Mouse (Mus musculus): ENCODE measurements around the gene Lmnb2.
A peak's percentile ranks its signal among the peaks of the same experiment; 100 is the strongest.

Lmnb2 gene

GRCm38 (mm10) chr10:80946684-80947437, 28.8 kb upstream of the Lmnb2 start:
- DNase-seq (ENCODE audit: low read depth, low spot score): no peak

GRCm38 (mm10) chr10:80944231-80944630, 26.2 kb upstream of the Lmnb2 start:
- DNase-seq (ENCODE audit: low read depth, low spot score): no peak

- no peak for DNase-seq (ENCODE audit: low read depth, low spot score)
These were observed 25.7 kb upstream of the Lmnb2 start for GRCm38 (mm10) chr10:80943701-80944100.

- no peak for DNase-seq (ENCODE audit: low read depth, low spot score)
These were observed 24.9 kb upstream of the Lmnb2 start for GRCm38 (mm10) chr10:80942919-80943318.

GRCm38 (mm10) chr10:80940988-80941347, 22.9 kb upstream of the Lmnb2 start:
- no peak for DNase-seq (ENCODE audit: low read depth, low spot score)

GRCm38 (mm10) chr10:80940320-80940987, 22.4 kb upstream of the Lmnb2 start:
- no peak for DNase-seq (ENCODE audit: low read depth, low spot score)

GRCm38 (mm10) chr10:80939671-80940070, 21.6 kb upstream of the Lmnb2 start:
- peak; percentile 68 for DNase-seq (ENCODE audit: low read depth, low spot score)

GRCm38 (mm10) chr10:80938831-80939550, 20.9 kb upstream of the Lmnb2 start:
- DNase-seq (ENCODE audit: low read depth, low spot score): no peak

GRCm38 (mm10) chr10:80937646-80938045, 19.6 kb upstream of the Lmnb2 start:
- DNase-seq (ENCODE audit: low read depth, low spot score): no peak

- no peak for DNase-seq (ENCODE audit: low read depth, low spot score)
These were observed 18.7 kb upstream of the Lmnb2 start for GRCm38 (mm10) chr10:80936810-80937164.

- DNase-seq (ENCODE audit: low read depth, low spot score): no peak
These were observed 18.2 kb upstream of the Lmnb2 start for GRCm38 (mm10) chr10:80936135-80936809.

GRCm38 (mm10) chr10:80935698-80936097, 17.7 kb upstream of the Lmnb2 start:
- no peak for DNase-seq (ENCODE audit: low read depth, low spot score)

GRCm38 (mm10) chr10:80935241-80935640, 17.2 kb upstream of the Lmnb2 start:
- no peak for DNase-seq (ENCODE audit: low read depth, low spot score)

- DNase-seq (ENCODE audit: low read depth, low spot score): no peak
These were observed 16.3 kb upstream of the Lmnb2 start for GRCm38 (mm10) chr10:80934136-80934985.

GRCm38 (mm10) chr10:80933421-80933979, 15.5 kb upstream of the Lmnb2 start:
- DNase-seq (ENCODE audit: low read depth, low spot score): no peak

GRCm38 (mm10) chr10:80932700-80933420, 14.8 kb upstream of the Lmnb2 start:
- no peak for DNase-seq (ENCODE audit: low read depth, low spot score)

- DNase-seq (ENCODE audit: low read depth, low spot score): no peak
These were observed 14.2 kb upstream of the Lmnb2 start for GRCm38 (mm10) chr10:80932206-80932605.

- DNase-seq (ENCODE audit: low read depth, low spot score): no peak
These were observed 13.7 kb upstream of the Lmnb2 start for GRCm38 (mm10) chr10:80931695-80932094.

- no peak for DNase-seq (ENCODE audit: low read depth, low spot score)
These were observed 13.2 kb upstream of the Lmnb2 start for GRCm38 (mm10) chr10:80931153-80931671.

All from retina, postnatal 7 days (tissue).